Mouse (Mus musculus): ENCODE measurements around the gene Tgfbr3l. TPM values are rescaled to one million over a fixed set of nuclear protein-coding genes. Genes with fewer than 3 reads are reported as not detected.
"Not testable (repeated sequence)": the region's sequence is repeated elsewhere in the genome, so short reads cannot be mapped to it uniquely, and the experiment has no call there.

Gene Tgfbr3l
- polyA plus RNA-seq, 1 experiment from 2014 or later: 4.9 TPM

DNA sequence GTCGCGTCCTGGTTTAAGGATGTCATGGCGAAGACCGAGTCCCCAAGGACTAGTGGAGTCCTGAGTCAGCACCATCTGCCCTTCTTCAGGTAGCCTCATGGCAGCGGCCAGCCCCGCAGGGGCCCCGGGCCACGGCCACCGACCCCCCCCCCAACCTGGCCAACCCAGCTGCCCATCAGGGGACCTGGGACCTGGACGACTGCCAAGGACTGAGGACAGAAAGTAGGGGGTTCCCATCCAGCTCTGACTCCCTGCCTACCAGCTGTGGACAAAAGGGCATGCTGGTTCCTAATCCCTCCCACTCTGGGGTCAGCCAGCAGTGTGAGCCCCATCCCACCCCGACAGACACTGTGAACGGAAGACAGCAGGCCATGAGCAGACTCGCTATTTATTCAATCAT lies 2.3 kb upstream of the Tgfbr3l start:
- H3K36me3 ChIP-seq (ENCODE audit: control insufficient read depth, insufficient read depth, low read length): peaks cover 33% of the 10 kb centered on the region
- H3K4me2 ChIP-seq (ENCODE audit: low read depth, low read length): no peak overlapping the region
- no peaks in the 10 kb centered on the region for H3K9me3 ChIP-seq (replicated peaks; ENCODE audit: control insufficient read depth, low read length)
- ATAC-seq (ENCODE audit: insufficient read depth, low FRiP score): no peak
- no peak overlapping the region for H3K4me3 ChIP-seq (replicated peaks; ENCODE audit: low read length)
- H3K27ac ChIP-seq (ENCODE audit: low read length): no peak overlapping the region
- no peaks in the 10 kb centered on the region for H3K27me3 ChIP-seq (ENCODE audit: control insufficient read depth, insufficient read depth, low read length)
- no peak overlapping the region for H3K9ac ChIP-seq (ENCODE audit: low read length)
- 87% methylated on average over 13 of the region's 13 CpGs for WGBS
- peaks cover 4% of the 10 kb centered on the region; the same call in 1 of the 2 replicates for H3K4me1 ChIP-seq (ENCODE audit: control insufficient read depth, insufficient read depth, low read length)

DNA sequence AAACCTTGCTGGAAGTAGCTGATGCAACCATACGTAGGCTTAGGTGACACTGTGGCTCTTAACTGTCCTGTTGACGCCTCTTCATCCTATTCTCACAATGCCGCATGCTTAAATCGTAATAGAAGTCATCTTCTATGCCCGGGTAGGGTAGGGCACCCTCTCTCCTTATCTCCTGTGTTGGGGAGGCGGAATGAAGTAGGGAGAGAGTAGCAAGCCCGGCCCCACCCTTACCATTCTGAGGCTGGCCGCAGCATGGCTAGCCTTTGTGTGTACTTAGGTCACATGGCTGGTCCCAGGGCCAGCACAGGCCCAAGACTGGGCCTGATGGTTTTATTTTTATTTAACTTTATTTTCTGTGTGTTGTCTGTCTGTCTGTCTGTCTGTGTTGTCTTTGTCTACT lies 773 bp upstream of the Tgfbr3l start:
- H3K36me3 ChIP-seq (ENCODE audit: control insufficient read depth, insufficient read depth, low read length): peaks cover 28% of the 10 kb centered on the region
- H3K4me1 ChIP-seq (ENCODE audit: control insufficient read depth, insufficient read depth, low read length): peaks cover under 1% of the 10 kb centered on the region
- no peak overlapping the region for H3K27ac ChIP-seq (ENCODE audit: low read length)
- H3K4me3 ChIP-seq (replicated peaks; ENCODE audit: low read length): no peak overlapping the region
- H3K9ac ChIP-seq (ENCODE audit: low read length): no peak overlapping the region
- H3K4me2 ChIP-seq (ENCODE audit: low read depth, low read length): no peak overlapping the region
- no peaks in the 10 kb centered on the region for H3K9me3 ChIP-seq (replicated peaks; ENCODE audit: control insufficient read depth, low read length)
- H3K27me3 ChIP-seq (ENCODE audit: control insufficient read depth, insufficient read depth, low read length): no peaks in the 10 kb centered on the region
- WGBS: 75% methylated on average over 8 of the region's 8 CpGs
- ATAC-seq (ENCODE audit: insufficient read depth, low FRiP score): no peak

DNA sequence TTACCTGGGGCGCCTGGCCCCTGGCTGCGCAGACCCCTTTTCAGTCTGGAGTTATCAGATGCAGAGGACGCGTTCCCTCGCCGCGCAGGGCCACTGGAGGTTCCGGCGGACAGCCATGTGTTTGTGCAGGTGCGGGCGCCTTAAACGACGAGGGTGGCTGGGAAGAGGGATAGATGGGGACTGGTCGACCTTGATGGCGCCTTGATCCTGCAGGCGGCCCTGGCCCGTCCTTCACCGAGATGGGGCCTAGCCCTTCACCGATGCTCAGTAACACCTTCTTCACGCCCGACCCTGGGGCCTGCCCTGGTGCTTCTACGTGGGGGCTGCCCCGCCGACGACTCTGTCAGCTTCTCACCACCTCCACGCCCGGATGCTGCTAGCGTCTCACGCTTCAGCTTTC lies 1.2 kb downstream of the Tgfbr3l start:
- Histone ChIP-seq H3K4me1 (ENCODE audit: control insufficient read depth, insufficient read depth, low read length) (peaks cover 11% of the 10 kb centered on the region), H3K9me3 (replicated peaks; ENCODE audit: control insufficient read depth, low read length) (no peaks in the 10 kb centered on the region), H3K4me2 (ENCODE audit: low read depth, low read length) (no peak overlapping the region), H3K9ac (ENCODE audit: low read length) (no peak overlapping the region; the same call in 1 of the 2 replicates), H3K36me3 (ENCODE audit: control insufficient read depth, insufficient read depth, low read length) (peaks cover 20% of the 10 kb centered on the region; the same call in 1 of the 2 replicates), H3K27ac (ENCODE audit: low read length) (no peak overlapping the region), H3K4me3 (replicated peaks; ENCODE audit: low read length) (no peak overlapping the region), H3K27me3 (ENCODE audit: control insufficient read depth, insufficient read depth, low read length) (no peaks in the 10 kb centered on the region)
- 24% methylated on average over 29 of the region's 29 CpGs for WGBS
- ATAC-seq (ENCODE audit: insufficient read depth, low FRiP score): no peak

DNA sequence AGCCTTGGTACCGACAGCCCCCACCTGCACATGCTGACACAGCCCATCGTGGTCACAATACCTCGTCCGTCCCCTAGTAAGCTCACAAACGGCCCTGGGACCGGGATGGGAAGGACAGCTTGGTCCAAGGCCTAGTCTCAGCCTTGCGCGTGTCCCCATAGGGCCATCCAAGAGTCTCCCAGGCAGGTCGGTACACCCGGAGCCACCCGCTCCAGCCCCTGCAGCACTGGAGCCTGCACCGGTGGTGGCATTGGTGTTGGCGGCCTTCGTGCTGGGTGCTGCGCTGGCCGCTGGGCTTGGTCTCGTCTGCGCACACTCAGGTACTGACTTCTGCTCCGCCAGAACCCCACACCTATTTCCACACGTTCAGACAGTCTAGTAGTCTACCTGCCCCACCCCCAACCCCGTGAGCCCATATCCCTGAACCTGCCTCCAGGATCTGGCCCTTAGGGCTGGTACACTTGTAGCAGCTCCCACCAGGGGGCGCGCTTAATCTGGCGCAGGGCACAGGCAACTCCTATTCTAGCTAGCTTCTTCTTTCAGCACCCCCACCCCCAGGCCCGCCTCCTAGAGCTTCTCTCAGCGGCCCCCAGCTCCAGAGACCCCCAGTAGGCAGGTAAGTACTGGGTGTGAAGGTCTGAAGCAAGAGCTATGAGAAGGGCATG lies 2.4 kb downstream of the Tgfbr3l start:
- Histone ChIP-seq H3K9ac (ENCODE audit: low read length) (no peak overlapping the region), H3K4me2 (ENCODE audit: low read depth, low read length) (no peak overlapping the region), H3K27ac (ENCODE audit: low read length) (no peak overlapping the region), H3K36me3 (ENCODE audit: control insufficient read depth, insufficient read depth, low read length) (peaks cover 12% of the 10 kb centered on the region; the same call in 1 of the 2 replicates), H3K27me3 (ENCODE audit: control insufficient read depth, insufficient read depth, low read length) (no peaks in the 10 kb centered on the region), H3K4me1 (ENCODE audit: control insufficient read depth, insufficient read depth, low read length) (peaks cover 12% of the 10 kb centered on the region), H3K4me3 (replicated peaks; ENCODE audit: low read length) (no peak overlapping the region), H3K9me3 (replicated peaks; ENCODE audit: control insufficient read depth, low read length) (no peaks in the 10 kb centered on the region)
- ATAC-seq (ENCODE audit: insufficient read depth, low FRiP score): peak; percentile 33; the same call in 1 of the 2 replicates
- WGBS: 39% methylated on average over 26 of the region's 26 CpGs

DNA sequence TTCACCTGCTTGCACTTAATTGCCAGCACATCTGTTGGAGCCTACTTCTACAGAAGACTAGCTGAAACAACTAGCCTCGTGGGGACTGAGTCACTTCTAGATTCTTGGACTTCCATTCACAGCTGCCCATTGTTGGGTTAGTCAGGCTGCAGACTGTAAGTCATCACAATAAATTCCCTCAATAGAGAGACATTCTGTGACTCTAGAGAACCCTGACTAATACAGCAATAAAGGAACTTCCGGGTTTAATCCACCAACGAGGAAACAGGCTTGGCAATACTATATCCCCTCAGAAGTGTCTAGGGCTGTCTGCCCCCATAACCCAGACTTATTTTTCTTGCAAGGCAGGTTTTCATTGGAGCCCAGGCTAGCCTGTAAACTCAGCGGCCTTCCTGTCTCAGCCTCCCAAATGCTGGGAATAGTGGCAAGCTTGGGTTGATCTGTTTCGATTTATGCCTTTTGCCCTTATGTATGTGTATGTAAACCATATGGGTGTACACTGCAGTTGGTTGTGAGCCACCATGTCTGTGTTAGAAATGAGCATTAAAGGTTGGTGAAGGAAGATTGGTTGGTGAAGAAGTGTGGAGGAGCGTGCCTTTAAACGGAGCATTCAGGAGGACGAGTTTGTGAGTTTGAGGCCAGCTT lies 4.2 kb downstream of the Tgfbr3l start:
- peaks cover 12% of the 10 kb centered on the region for H3K4me1 ChIP-seq (ENCODE audit: control insufficient read depth, insufficient read depth, low read length)
- H3K27ac ChIP-seq (ENCODE audit: low read length): peak overlapping the region; percentile 58; the same call in 1 of the 2 replicates
- 40% methylated on average over 8 of the region's 8 CpGs for WGBS

DNA sequence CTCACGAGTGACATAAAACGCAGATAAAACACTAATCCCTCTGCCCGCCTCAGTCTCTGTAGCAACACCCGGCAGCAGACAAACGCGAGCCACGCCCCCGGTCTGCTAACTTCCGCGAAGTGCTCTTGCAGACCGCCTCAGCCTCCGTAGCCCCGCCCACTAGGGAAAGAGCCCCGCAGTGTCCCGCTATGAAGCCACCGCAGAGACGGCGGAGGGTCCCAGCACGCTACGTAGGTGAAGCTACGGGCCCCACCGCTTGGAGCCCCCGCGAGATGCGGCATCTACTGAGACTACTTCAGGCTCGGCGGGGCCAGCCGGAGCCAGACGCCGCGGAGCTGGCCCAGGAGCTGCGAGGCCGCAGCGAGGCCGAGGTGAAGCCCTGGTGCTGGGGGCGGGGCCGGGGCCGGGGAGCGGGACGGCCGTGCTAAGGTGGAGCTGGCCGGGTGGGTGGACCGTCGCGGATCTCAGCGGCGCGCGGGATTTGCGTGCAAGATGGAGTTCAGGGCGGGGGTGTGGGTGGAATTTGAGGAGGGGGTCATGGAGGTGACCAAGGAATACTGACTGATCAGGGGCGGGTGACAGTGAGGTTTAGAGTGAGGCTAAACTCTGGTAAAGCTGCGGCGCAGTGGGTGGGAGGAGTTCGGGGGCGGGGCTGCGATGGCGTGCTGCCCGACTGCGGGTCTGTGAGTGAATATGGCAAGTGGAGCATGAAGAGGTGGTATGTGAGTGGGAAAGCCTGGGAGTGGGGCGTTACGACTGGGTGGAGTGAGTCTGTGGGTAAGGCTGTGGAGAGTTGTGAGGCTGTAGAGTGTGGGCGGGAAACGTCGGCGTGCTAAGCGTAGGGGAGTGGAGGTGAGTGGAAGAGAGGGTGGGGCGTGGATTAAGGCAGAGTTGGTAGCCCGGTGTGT lies 5.2 kb downstream of the Tgfbr3l start, which contains the start of gene Snapc2:
Gene Snapc2, plus strand, starts transcription at position 147 of the 908 bp plus-strand sequence.
- Histone ChIP-seq H3K4me1 (ENCODE audit: control insufficient read depth, insufficient read depth, low read length) (peaks cover 18% of the 10 kb centered on the region), H3K27ac (ENCODE audit: low read length) (peak within 1 kb of the TSS; percentile 91), H3K4me3 (replicated peaks; ENCODE audit: low read length) (peak within 1 kb of the TSS; percentile 93), H3K36me3 (ENCODE audit: control insufficient read depth, insufficient read depth, low read length) (peaks cover 5% of the 10 kb centered on the region), H3K9ac (ENCODE audit: low read length) (peak within 1 kb of the TSS; percentile 96), H3K4me2 (ENCODE audit: low read depth, low read length) (peak within 1 kb of the TSS; percentile 81), H3K27me3 (ENCODE audit: control insufficient read depth, insufficient read depth, low read length) (no peaks in the 10 kb centered on the region), H3K9me3 (replicated peaks; ENCODE audit: control insufficient read depth, low read length) (no peaks in the 10 kb centered on the region)
- under 1% methylated on average over 69 of the region's 69 CpGs for whole genome bisulfite sequencing
- ATAC-seq (ENCODE audit: insufficient read depth, low FRiP score): peak; percentile 92

More for the DNA sequence above, 4.2 kb downstream of the Tgfbr3l start:
- peaks cover 5% of the 10 kb centered on the region for H3K36me3 ChIP-seq (ENCODE audit: control insufficient read depth, insufficient read depth, low read length)
- no peaks in the 10 kb centered on the region for H3K9me3 ChIP-seq (replicated peaks; ENCODE audit: control insufficient read depth, low read length)
- H3K9ac ChIP-seq (ENCODE audit: low read length): peak overlapping the region; percentile 96
- no peaks in the 10 kb centered on the region for H3K27me3 ChIP-seq (ENCODE audit: control insufficient read depth, insufficient read depth, low read length)
- peak overlapping the region; percentile 93 for H3K4me3 ChIP-seq (replicated peaks; ENCODE audit: low read length)
- ATAC-seq (ENCODE audit: insufficient read depth, low FRiP score): no peak
- H3K4me2 ChIP-seq (ENCODE audit: low read depth, low read length): peak overlapping the region; percentile 81

DNA sequence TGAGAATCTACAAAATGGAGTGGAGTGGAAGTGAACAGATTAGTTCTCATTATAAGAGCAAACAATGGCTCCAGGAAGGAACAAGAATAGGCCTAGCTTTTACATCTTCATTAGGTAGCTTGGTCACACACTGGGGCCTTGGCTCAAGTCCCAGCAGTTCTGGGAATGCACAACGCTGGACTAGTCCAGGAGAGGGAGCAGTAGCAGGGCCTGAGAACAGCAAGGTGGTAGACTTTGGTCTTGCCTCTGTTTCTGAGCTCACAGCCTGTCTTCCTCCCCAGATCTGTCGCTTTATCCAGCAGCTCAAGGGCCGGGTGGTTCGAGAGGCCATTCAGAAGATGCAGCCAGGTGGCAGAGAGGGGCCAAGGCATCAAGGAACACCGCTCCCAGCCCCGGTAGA lies 6.0 kb downstream of the Tgfbr3l start:
- peak overlapping the region; percentile 93 for H3K4me3 ChIP-seq (replicated peaks; ENCODE audit: low read length)
- peak overlapping the region; percentile 91 for H3K27ac ChIP-seq (ENCODE audit: low read length)
- H3K36me3 ChIP-seq (ENCODE audit: control insufficient read depth, insufficient read depth, low read length): peaks cover 5% of the 10 kb centered on the region
- H3K4me1 ChIP-seq (ENCODE audit: control insufficient read depth, insufficient read depth, low read length): peaks cover 19% of the 10 kb centered on the region
- 61% methylated on average over 6 of the region's 6 CpGs for WGBS
- H3K9me3 ChIP-seq (replicated peaks; ENCODE audit: control insufficient read depth, low read length): no peaks in the 10 kb centered on the region
- no peaks in the 10 kb centered on the region for H3K27me3 ChIP-seq (ENCODE audit: control insufficient read depth, insufficient read depth, low read length)
- peak overlapping the region; percentile 81 for H3K4me2 ChIP-seq (ENCODE audit: low read depth, low read length)
- ATAC-seq (ENCODE audit: insufficient read depth, low FRiP score): no peak
- 0 out of 2 replicates have a peak overlapping the region, but pooled peaks have one; percentile 46 for H3K9ac ChIP-seq (ENCODE audit: low read length)

DNA sequence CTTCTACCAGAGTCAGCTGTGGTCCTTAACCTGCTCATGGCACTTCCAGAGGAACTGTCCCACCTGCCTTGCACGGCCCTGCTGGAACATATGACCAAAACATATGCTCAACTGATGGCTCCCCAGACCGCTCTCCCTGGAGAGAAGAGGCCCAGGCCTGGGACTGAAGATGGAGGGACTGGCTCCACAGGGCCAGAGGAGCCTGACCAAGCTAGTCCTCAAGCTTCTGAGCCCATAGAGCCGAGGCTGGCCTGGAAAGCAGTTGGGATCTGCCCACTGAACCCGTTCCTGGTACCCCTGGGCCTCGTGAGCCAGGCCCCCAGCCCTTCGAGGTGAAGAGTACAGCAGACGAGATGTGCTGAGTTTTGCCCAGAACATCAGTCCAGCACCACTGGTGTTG lies 7.5 kb downstream of the Tgfbr3l start:
- 81% methylated on average over 7 of the region's 7 CpGs for WGBS
- not testable (repeated sequence) for H3K27ac ChIP-seq (ENCODE audit: low read length); H3K9me3 ChIP-seq (replicated peaks; ENCODE audit: control insufficient read depth, low read length); H3K4me2 ChIP-seq (ENCODE audit: low read depth, low read length); H3K9ac ChIP-seq (ENCODE audit: low read length); H3K36me3 ChIP-seq (ENCODE audit: control insufficient read depth, insufficient read depth, low read length); H3K27me3 ChIP-seq (ENCODE audit: control insufficient read depth, insufficient read depth, low read length); H3K4me3 ChIP-seq (replicated peaks; ENCODE audit: low read length); ATAC-seq (ENCODE audit: insufficient read depth, low FRiP score)
- H3K4me1 ChIP-seq (ENCODE audit: control insufficient read depth, insufficient read depth, low read length): peaks cover 26% of the 10 kb centered on the region

Data from stomach, embryonic 16.5 days (tissue).